Mouse (Mus musculus) forebrain, embryonic 14.5 days (tissue): ENCODE data around the gene Ifitm2. TPM values are rescaled to one million over a fixed set of nuclear protein-coding genes. Genes with fewer than 3 reads are reported as not detected.
A peak's percentile ranks its signal among the peaks of the same experiment; 100 is the strongest.

Experiments used
- ATAC-seq: fragments of 200-750 bp; cut with Nextera tagmentation; 2 replicates; pipeline ENCODE4 v1.8.0; 2017; ENCODE audit warnings: mild to moderate bottlenecking, moderate library complexity
- DNase-seq: peaks from one replicate; pipeline ENCODE4 v3.0.0-alpha.2; 2015; ENCODE audit warnings: low spot score
- H3K27ac ChIP-seq: fragments of 300-500 bp; sonication (generic); 2 replicates; pipeline ENCODE4 v1.5.1; 2014; ENCODE audit warnings: low read depth, mild to moderate bottlenecking, control low read depth, low read length, moderate library complexity
- H3K27me3 ChIP-seq: fragments of 300-500 bp; sonication (generic); replicated peaks from 2 replicates; pipeline ENCODE4 v1.6.1; 2014; ENCODE audit warnings: low read length, control low read depth, mixed read lengths; ENCODE audit not compliant: control insufficient read depth, insufficient read depth
- H3K36me3 ChIP-seq: fragments of 300-500 bp; sonication (generic); 2 replicates; pipeline ENCODE4 v1.6.1; 2014; ENCODE audit warnings: low read length, control low read depth; ENCODE audit not compliant: control insufficient read depth, insufficient read depth
- H3K4me1 ChIP-seq: fragments of 300-500 bp; sonication (generic); 2 replicates; pipeline ENCODE4 v1.6.1; 2014; ENCODE audit warnings: antibody characterized with exemption, low read length, control low read depth; ENCODE audit not compliant: control insufficient read depth, insufficient read depth
- H3K4me2 ChIP-seq: fragments of 300-500 bp; sonication (generic); 2 replicates; pipeline ENCODE4 v1.6.1; 2014; ENCODE audit warnings: mild to moderate bottlenecking, control low read depth, low read length
- H3K4me3 ChIP-seq: fragments of 300-500 bp; sonication (generic); 2 replicates; pipeline ENCODE4 v1.5.1; 2014; ENCODE audit warnings: low read depth, low read length, control low read depth
- H3K9ac ChIP-seq: fragments of 300-500 bp; sonication (generic); 2 replicates; pipeline ENCODE4 v1.6.1; 2014; ENCODE audit warnings: mild to moderate bottlenecking, low read length, control low read depth, moderate library complexity
- H3K9me3 ChIP-seq: fragments of 300-500 bp; sonication (generic); replicated peaks from 2 replicates; pipeline ENCODE4 v1.6.1; 2016; ENCODE audit warnings: low read length, control low read depth, mixed read lengths; ENCODE audit not compliant: control insufficient read depth
- WGBS: fragments of 180-500 bp; shearing (Covaris S2); extraction: QIAGEN DNeasy Blood & Tissue Kit; methylation state at CpG from one replicate; pipeline ENCODE4 v1.1.7; 2014; 5-methylcytosine and 5-hydroxymethylcytosine counted together
- polyA plus RNA-seq: library from polyadenylated mRNA; unstranded; fragments of >200 nt; fragmentation: Nextera tagmentation; extraction: Ambion mirVana; gene quantifications from 2 replicates; pipeline ENCODE4 v1.2.1, GENCODE M21; 2014

Ifitm2 gene
- 163 and 235 TPM in 2 replicates for polyA plus RNA-seq

- Histone ChIP-seq H3K27ac (0 out of 2 replicates have a peak within 1 kb of the TSS, but pooled peaks have one; percentile 27), H3K4me3 (peak within 1 kb of the TSS; percentile 25), H3K9me3 (no peaks in the 10 kb centered on the region), H3K36me3 (no peaks in the 10 kb centered on the region), H3K9ac (peak within 1 kb of the TSS; percentile 43; the same call in 1 of the 2 replicates), H3K27me3 (no peaks in the 10 kb centered on the region), H3K4me1 (peaks cover 12% of the 10 kb centered on the region; the same call in 1 of the 2 replicates), H3K4me2 (peak within 1 kb of the TSS; percentile 49)
- ATAC-seq: peak; percentile 68
- DNase-seq: peak; percentile 67
- 32% methylated on average over 11 of the region's 11 CpGs for WGBS
Measured at GRCm38 (mm10) chr7:140955758-140956555, at the start of gene Ifitm2, which contains the start of gene Gm45717. Ifitm2 (minus strand) TSS chr7:140955987. Gm45717 (minus strand) TSS chr7:140955937.

GRCm38 (mm10) chr7:141003248-141004010, 47.6 kb upstream of the Ifitm2 start:
- Histone ChIP-seq H3K4me1 (no peaks in the 10 kb centered on the region), H3K4me3 (no peak overlapping the region), H3K27ac (no peak overlapping the region), H3K27me3 (no peaks in the 10 kb centered on the region), H3K4me2 (no peak overlapping the region), H3K9me3 (no peaks in the 10 kb centered on the region), H3K36me3 (no peaks in the 10 kb centered on the region), H3K9ac (no peak overlapping the region)
- DNase-seq (no peak), ATAC-seq (no peak)
- 82% methylated on average over 5 of the region's 5 CpGs for WGBS

GRCm38 (mm10) chr7:141000881-141001708, 45.3 kb upstream of the Ifitm2 start:
- whole genome bisulfite sequencing: 79% methylated on average over 15 of the region's 15 CpGs

GRCm38 (mm10) chr7:140998853-140999700, 43.3 kb upstream of the Ifitm2 start:
- Histone ChIP-seq H3K4me2 (no peak overlapping the region), H3K36me3 (no peaks in the 10 kb centered on the region), H3K27ac (no peak overlapping the region), H3K4me1 (no peaks in the 10 kb centered on the region), H3K27me3 (no peaks in the 10 kb centered on the region), H3K9ac (no peak overlapping the region), H3K4me3 (no peak overlapping the region), H3K9me3 (no peaks in the 10 kb centered on the region)
- ATAC-seq (no peak), DNase-seq (no peak)
- WGBS: 93% methylated on average over 11 of the region's 11 CpGs

More at GRCm38 (mm10) chr7:141000881-141001708, 45.3 kb upstream of the Ifitm2 start:
- Histone ChIP-seq H3K4me2 (no peak overlapping the region), H3K27ac (no peak overlapping the region), H3K9me3 (no peaks in the 10 kb centered on the region), H3K36me3 (no peaks in the 10 kb centered on the region), H3K27me3 (no peaks in the 10 kb centered on the region), H3K4me3 (no peak overlapping the region), H3K9ac (no peak overlapping the region), H3K4me1 (no peaks in the 10 kb centered on the region)
- ATAC-seq (no peak), DNase-seq (no peak)

- H3K4me3 ChIP-seq: no peak overlapping the region
- no peak overlapping the region for H3K4me2 ChIP-seq
- no peak for ATAC-seq
- no peak overlapping the region for H3K9ac ChIP-seq
- H3K27ac ChIP-seq: no peak overlapping the region
- no peaks in the 10 kb centered on the region for H3K27me3 ChIP-seq
- WGBS: 70% methylated on average over 1 of the region's 1 CpGs
- H3K4me1 ChIP-seq: no peaks in the 10 kb centered on the region
- no peaks in the 10 kb centered on the region for H3K36me3 ChIP-seq
- no peak for DNase-seq
- no peaks in the 10 kb centered on the region for H3K9me3 ChIP-seq
Measured at GRCm38 (mm10) chr7:140997817-140998216, 42.0 kb upstream of the Ifitm2 start.

- 89% methylated on average over 14 of the region's 14 CpGs for whole genome bisulfite sequencing
- no peak overlapping the region for H3K9ac ChIP-seq
- H3K4me2 ChIP-seq: no peak overlapping the region
- H3K27ac ChIP-seq: no peak overlapping the region
- no peak for ATAC-seq
- no peaks in the 10 kb centered on the region for H3K27me3 ChIP-seq
- H3K36me3 ChIP-seq: no peaks in the 10 kb centered on the region
- H3K9me3 ChIP-seq: no peaks in the 10 kb centered on the region
- no peak for DNase-seq
- no peak overlapping the region for H3K4me3 ChIP-seq
- no peaks in the 10 kb centered on the region for H3K4me1 ChIP-seq
Measured at GRCm38 (mm10) chr7:140991117-140991689, 35.4 kb upstream of the Ifitm2 start.

- Histone ChIP-seq H3K9me3 (no peaks in the 10 kb centered on the region), H3K4me2 (no peak overlapping the region), H3K9ac (no peak overlapping the region), H3K27me3 (no peaks in the 10 kb centered on the region), H3K36me3 (no peaks in the 10 kb centered on the region), H3K4me3 (no peak overlapping the region), H3K4me1 (no peaks in the 10 kb centered on the region), H3K27ac (no peak overlapping the region)
- DNase-seq (no peak), ATAC-seq (no peak)
- 77% methylated on average over 5 of the region's 5 CpGs for WGBS
Measured at GRCm38 (mm10) chr7:140990622-140991021, 34.8 kb upstream of the Ifitm2 start.
